Mouse (Mus musculus) hindbrain, embryonic 11.5 days (tissue): ENCODE measurements around the gene Golga2. TPM values are rescaled to one million over a fixed set of nuclear protein-coding genes. Genes with fewer than 3 reads are reported as not detected.

Source experiments
- ATAC-seq: fragments of 200-750 bp; cut with Nextera tagmentation; 2 replicates; pipeline ENCODE4 v1.8.0; 2017; ENCODE audit warnings: mild to moderate bottlenecking, moderate TSS enrichment, moderate library complexity; ENCODE audit not compliant: low FRiP score
- DNase-seq: peaks from one replicate; pipeline ENCODE4 v3.0.0-alpha.2; 2015; ENCODE audit warnings: low spot score
- H3K27ac ChIP-seq: fragments of 300-500 bp; sonication (generic); 2 replicates; pipeline ENCODE4 v1.5.1; 2014; ENCODE audit warnings: mild to moderate bottlenecking, low read depth, low read length
- H3K27me3 ChIP-seq: fragments of 300-500 bp; sonication (generic); 2 replicates; pipeline ENCODE4 v1.6.1; 2014; ENCODE audit warnings: mild to moderate bottlenecking, low read length, moderate library complexity, mixed read lengths; ENCODE audit not compliant: control insufficient read depth, insufficient read depth
- H3K36me3 ChIP-seq: fragments of 300-500 bp; sonication (generic); 2 replicates; pipeline ENCODE4 v1.6.1; 2014; ENCODE audit warnings: mild to moderate bottlenecking, low read length, moderate library complexity, mixed read lengths; ENCODE audit not compliant: control insufficient read depth, insufficient read depth
- H3K4me1 ChIP-seq: fragments of 300-500 bp; sonication (generic); replicated peaks from 2 replicates; pipeline ENCODE4 v1.6.1; 2014; ENCODE audit warnings: low read length, mixed read lengths; ENCODE audit not compliant: control insufficient read depth, insufficient read depth
- H3K4me2 ChIP-seq: fragments of 300-500 bp; sonication (generic); replicated peaks from 2 replicates; pipeline ENCODE4 v1.6.1; 2014; ENCODE audit warnings: mild to moderate bottlenecking, low read depth, low read length
- H3K4me3 ChIP-seq: fragments of 300-500 bp; sonication (generic); 2 replicates; pipeline ENCODE4 v1.5.1; 2014; ENCODE audit warnings: low read depth, low read length
- H3K9ac ChIP-seq: fragments of 300-500 bp; sonication (generic); 2 replicates; pipeline ENCODE4 v1.6.1; 2014; ENCODE audit warnings: low read depth, low read length
- H3K9me3 ChIP-seq: fragments of 300-500 bp; sonication (generic); 2 replicates; pipeline ENCODE4 v1.6.1; 2016; ENCODE audit warnings: low read length; ENCODE audit not compliant: control insufficient read depth
- WGBS: fragments of 180-500 bp; shearing (Covaris S2); extraction: QIAGEN DNeasy Blood & Tissue Kit; methylation state at CpG from one replicate; pipeline ENCODE4 v1.1.7; 2014; 5-methylcytosine and 5-hydroxymethylcytosine counted together
- polyA plus RNA-seq: library from polyadenylated mRNA; unstranded; fragments of >200 nt; fragmentation: Nextera tagmentation; extraction: Ambion mirVana; gene quantifications from 2 replicates; pipeline ENCODE4 v1.2.1, GENCODE M21; 2014

Golga2 gene
- polyA plus RNA-seq, 1 experiment from 2014 or later = 17.7 TPM

DNA sequence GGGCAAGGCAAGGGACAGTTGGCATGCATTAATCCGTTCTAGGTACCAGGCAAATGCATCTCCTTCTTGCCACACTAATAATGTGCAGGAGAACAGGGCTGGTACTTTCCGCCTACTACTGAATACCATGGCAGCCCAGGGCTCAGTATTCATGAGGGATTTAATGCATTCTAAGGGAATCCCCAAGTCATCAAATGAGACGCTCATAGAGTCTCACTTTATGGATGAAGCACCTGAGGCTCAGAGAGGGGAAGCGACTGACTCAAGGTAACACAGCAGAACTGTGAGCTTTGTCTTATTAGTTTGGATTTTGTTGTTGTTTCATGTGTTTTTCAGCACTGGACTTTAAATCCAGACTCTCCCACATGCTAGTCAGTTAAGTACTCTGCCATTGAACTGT lies 54.9 kb downstream of the Golga2 start:
- ATAC-seq = no peak
- WGBS = 88% methylated on average over 4 of the region's 4 CpGs

GRCm38 (mm10) chr2:32342539-32343350 lies 55.6 kb downstream of the Golga2 start:
- H3K36me3 ChIP-seq = no peaks in the 10 kb centered on the region
- H3K4me2 ChIP-seq = no peak overlapping the region
- no peaks in the 10 kb centered on the region for H3K27me3 ChIP-seq
- ATAC-seq (no peak), DNase-seq (no peak)
- H3K9ac ChIP-seq = no peak overlapping the region
- no peaks in the 10 kb centered on the region for H3K9me3 ChIP-seq
- H3K4me1 ChIP-seq = 0 out of 2 replicates have a peak, but pooled peaks cover 4% of the 10 kb centered on the region
- H3K27ac ChIP-seq = no peak overlapping the region
- no peak overlapping the region for H3K4me3 ChIP-seq
- WGBS = 77% methylated on average over 6 of the region's 6 CpGs

More for the DNA sequence above, 54.9 kb downstream of the Golga2 start:
- H3K4me3 ChIP-seq = no peak overlapping the region
- H3K27ac ChIP-seq = no peak overlapping the region
- no peak overlapping the region for H3K4me2 ChIP-seq
- DNase-seq = no peak
- no peaks in the 10 kb centered on the region; the same call in 1 of the 2 replicates for H3K27me3 ChIP-seq
- no peaks in the 10 kb centered on the region for H3K9me3 ChIP-seq
- no peak overlapping the region for H3K9ac ChIP-seq
- H3K36me3 ChIP-seq = no peaks in the 10 kb centered on the region
- H3K4me1 ChIP-seq = 0 out of 2 replicates have a peak, but pooled peaks cover 4% of the 10 kb centered on the region

- no peak for ATAC-seq
- 91% methylated on average over 2 of the region's 2 CpGs for WGBS
These were observed 56.1 kb downstream of the Golga2 start for GRCm38 (mm10) chr2:32343351-32343671.

DNA sequence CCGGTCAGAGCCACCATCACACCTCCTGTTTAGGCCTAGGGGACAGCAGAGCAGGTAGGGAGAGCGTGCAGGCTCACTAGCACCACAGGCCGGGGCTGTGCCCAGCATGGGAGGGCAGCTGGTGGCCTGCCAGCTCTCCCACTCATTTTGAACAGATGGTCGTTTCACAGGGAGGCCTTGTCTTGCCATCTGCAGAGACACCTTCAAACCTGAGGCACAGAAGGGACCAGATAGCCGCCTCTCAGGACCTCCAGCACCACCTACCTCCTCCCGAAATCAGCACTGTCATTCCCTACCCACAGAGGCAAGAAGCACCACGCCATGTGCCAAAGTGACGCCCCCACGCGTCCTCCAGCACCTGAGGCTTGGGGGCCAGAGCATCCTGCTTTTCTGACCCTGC lies 56.9 kb downstream of the Golga2 start:
- H3K9me3 ChIP-seq = no peaks in the 10 kb centered on the region
- no peak overlapping the region for H3K9ac ChIP-seq
- H3K27ac ChIP-seq = no peak overlapping the region
- 81% methylated on average over 9 of the region's 10 CpGs for WGBS
- H3K36me3 ChIP-seq = no peaks in the 10 kb centered on the region
- DNase-seq = no peak
- no peaks in the 10 kb centered on the region for H3K27me3 ChIP-seq
- H3K4me1 ChIP-seq = 0 out of 2 replicates have a peak, but pooled peaks cover 4% of the 10 kb centered on the region
- no peak overlapping the region for H3K4me3 ChIP-seq
- no peak overlapping the region for H3K4me2 ChIP-seq
- ATAC-seq = no peak

More at GRCm38 (mm10) chr2:32343351-32343671, 56.1 kb downstream of the Golga2 start:
- Histone ChIP-seq H3K4me3 (no peak overlapping the region), H3K27me3 (no peaks in the 10 kb centered on the region), H3K4me1 (0 out of 2 replicates have a peak, but pooled peaks cover 4% of the 10 kb centered on the region), H3K4me2 (no peak overlapping the region), H3K36me3 (no peaks in the 10 kb centered on the region), H3K27ac (no peak overlapping the region), H3K9me3 (no peaks in the 10 kb centered on the region), H3K9ac (no peak overlapping the region)
- DNase-seq = no peak

- no peak overlapping the region for H3K4me3 ChIP-seq
- WGBS = 63% methylated on average over 14 of the region's 14 CpGs
- ATAC-seq = no peak
These were observed 57.6 kb downstream of the Golga2 start for GRCm38 (mm10) chr2:32344598-32345321.

GRCm38 (mm10) chr2:32347019-32347418 lies 59.8 kb downstream of the Golga2 start:
- Histone ChIP-seq H3K27me3 (no peaks in the 10 kb centered on the region; the same call in 1 of the 2 replicates), H3K4me2 (no peak overlapping the region), H3K9ac (no peak overlapping the region), H3K4me1 (peaks cover 8% of the 10 kb centered on the region; the same call in 1 of the 2 replicates), H3K27ac (no peak overlapping the region), H3K9me3 (no peaks in the 10 kb centered on the region), H3K36me3 (no peaks in the 10 kb centered on the region), H3K4me3 (no peak overlapping the region)
- DNase-seq (no peak), ATAC-seq (no peak)
- WGBS = 77% methylated on average over 6 of the region's 6 CpGs

More at GRCm38 (mm10) chr2:32344598-32345321, 57.6 kb downstream of the Golga2 start:
- Histone ChIP-seq H3K36me3 (no peaks in the 10 kb centered on the region), H3K4me1 (0 out of 2 replicates have a peak, but pooled peaks cover 4% of the 10 kb centered on the region), H3K9me3 (no peaks in the 10 kb centered on the region), H3K27ac (no peak overlapping the region), H3K9ac (no peak overlapping the region), H3K4me2 (no peak overlapping the region), H3K27me3 (no peaks in the 10 kb centered on the region)
- DNase-seq = no peak

GRCm38 (mm10) chr2:32348311-32348710 lies 61.1 kb downstream of the Golga2 start:
- no peaks in the 10 kb centered on the region; the same call in 1 of the 2 replicates for H3K27me3 ChIP-seq
- no peak overlapping the region for H3K9ac ChIP-seq
- H3K4me2 ChIP-seq = no peak overlapping the region
- H3K36me3 ChIP-seq = no peaks in the 10 kb centered on the region
- no peak overlapping the region for H3K27ac ChIP-seq
- peaks cover 6% of the 10 kb centered on the region; the same call in 1 of the 2 replicates for H3K4me1 ChIP-seq
- no peak overlapping the region for H3K4me3 ChIP-seq
- no peaks in the 10 kb centered on the region for H3K9me3 ChIP-seq
- no peak for DNase-seq
- ATAC-seq = no peak
- 86% methylated on average over 11 of the region's 11 CpGs for WGBS

DNA sequence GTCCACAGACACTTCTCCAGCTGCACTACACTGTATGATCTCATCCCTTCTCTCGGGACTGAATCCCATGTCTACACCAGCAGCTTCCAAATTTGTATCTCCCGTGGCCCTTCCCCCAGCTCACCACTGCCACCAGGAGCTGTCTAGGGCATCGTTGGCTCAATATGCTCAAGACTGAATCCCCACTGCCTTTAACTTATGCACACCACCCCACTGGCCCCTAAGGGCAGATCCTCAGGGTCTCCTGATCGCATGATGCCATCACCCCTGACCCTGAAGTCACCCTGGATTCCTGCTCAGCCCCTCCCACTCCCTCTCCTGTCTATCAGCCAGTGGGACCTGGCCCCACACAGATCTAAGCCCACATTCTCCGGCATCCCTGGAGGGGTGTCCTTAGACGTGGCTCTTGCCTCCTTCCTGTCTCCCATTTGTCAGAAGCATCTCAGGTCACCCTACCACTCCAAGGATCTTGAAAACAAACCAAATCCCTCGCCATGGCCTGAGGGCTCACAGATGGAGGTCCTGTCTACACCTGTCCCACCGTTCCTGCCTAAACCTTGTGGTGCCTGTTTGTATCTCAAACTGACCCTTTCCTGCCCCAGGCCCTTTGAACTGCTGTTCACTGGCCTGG lies 62.6 kb downstream of the Golga2 start:
- Histone ChIP-seq H3K4me2 (no peak overlapping the region), H3K9me3 (no peaks in the 10 kb centered on the region), H3K36me3 (no peaks in the 10 kb centered on the region), H3K4me1 (peaks cover 6% of the 10 kb centered on the region; the same call in 1 of the 2 replicates), H3K4me3 (no peak overlapping the region), H3K27me3 (no peaks in the 10 kb centered on the region; the same call in 1 of the 2 replicates), H3K9ac (no peak overlapping the region), H3K27ac (no peak overlapping the region)
- no peak for DNase-seq
- no peak for ATAC-seq
- 71% methylated on average over 8 of the region's 8 CpGs for WGBS
